Mouse (Mus musculus) urinary bladder, postnatal 4 days (tissue): Measurements from ENCODE around the gene Uba3.

ENCODE experiments used
- DNase-seq, 2 experiments: peaks; one replicate each; pipeline ENCODE4 v3.0.0; 2021 to 2022; ENCODE audit warnings: low spot score in 2 of 2

Gene Uba3

GRCm38 (mm10) chr6:97205439-97205885 lies at the start of gene Uba3:
TSS of gene Uba3 (minus strand) at chr6:97205647.
- DNase-seq = peak; percentile 98 to 100

- no peak for DNase-seq
Observed at GRCm38 (mm10) chr6:97252711-97253221, 47.3 kb upstream of the Uba3 start, which contains the start of gene Lmod3. TSS of gene Lmod3 (minus strand) at chr6:97252759.

GRCm38 (mm10) chr6:97252086-97252485 lies 46.6 kb upstream of the Uba3 start:
- DNase-seq = no peak

- DNase-seq = no peak
Observed at GRCm38 (mm10) chr6:97250966-97251365, 45.5 kb upstream of the Uba3 start.

- no peak for DNase-seq
Observed at GRCm38 (mm10) chr6:97245200-97245599, 39.8 kb upstream of the Uba3 start.

GRCm38 (mm10) chr6:97242522-97242921 lies 37.1 kb upstream of the Uba3 start:
- DNase-seq = no peak

GRCm38 (mm10) chr6:97240092-97240491 lies 34.6 kb upstream of the Uba3 start:
- no peak for DNase-seq

- no peak for DNase-seq
Observed at GRCm38 (mm10) chr6:97239360-97239759, 33.9 kb upstream of the Uba3 start.

- DNase-seq = no peak
Observed at GRCm38 (mm10) chr6:97236088-97236487, 30.6 kb upstream of the Uba3 start.

GRCm38 (mm10) chr6:97234911-97235668 lies 29.6 kb upstream of the Uba3 start:
- no peak for DNase-seq

GRCm38 (mm10) chr6:97227067-97227847 lies 21.8 kb upstream of the Uba3 start:
- DNase-seq = no peak

GRCm38 (mm10) chr6:97226083-97226491 lies 20.6 kb upstream of the Uba3 start:
- DNase-seq = no peak

- DNase-seq = no peak
Observed at GRCm38 (mm10) chr6:97224505-97224904, 19.1 kb upstream of the Uba3 start.

- DNase-seq = no peak
Observed at GRCm38 (mm10) chr6:97223566-97223965, 18.1 kb upstream of the Uba3 start.

- DNase-seq = no peak
Observed at GRCm38 (mm10) chr6:97222931-97223467, 17.6 kb upstream of the Uba3 start.

GRCm38 (mm10) chr6:97222321-97222720 lies 16.9 kb upstream of the Uba3 start:
- no peak for DNase-seq

- DNase-seq = no peak
Observed at GRCm38 (mm10) chr6:97221205-97222025, 16.0 kb upstream of the Uba3 start.

GRCm38 (mm10) chr6:97220672-97221071 lies 15.2 kb upstream of the Uba3 start:
- DNase-seq = no peak

GRCm38 (mm10) chr6:97216154-97216821 lies 10.8 kb upstream of the Uba3 start:
- DNase-seq = no peak

- no peak for DNase-seq
Observed at GRCm38 (mm10) chr6:97211981-97212380, 6.5 kb upstream of the Uba3 start.
